Mouse (Mus musculus) adrenal gland, postnatal 14 days (tissue): ENCODE data around the gene Kbtbd13. TPM values are rescaled to one million over a fixed set of nuclear protein-coding genes. Genes with fewer than 3 reads are reported as not detected.

Experiments used
- DNase-seq: peaks from one replicate; pipeline ENCODE4 v3.0.0; 2021; ENCODE audit warnings: mixed read lengths
- total RNA-seq: library from RNA; stranded (reverse); gene quantifications from 2 replicates; pipeline ENCODE4 v1.2.3, GENCODE M21; 2021

Gene Kbtbd13
- total RNA-seq, 1 experiment from 2014 or later: 0.63 TPM

GRCm38 (mm10) chr9:65393606-65394005, 2.2 kb upstream of the Kbtbd13 start:
- DNase-seq: no peak

GRCm38 (mm10) chr9:65392638-65393364, 1.3 kb upstream of the Kbtbd13 start:
- DNase-seq: peak; percentile 85

GRCm38 (mm10) chr9:65390752-65391612, 470 bp downstream of the Kbtbd13 start:
- peak; percentile 42 for DNase-seq

GRCm38 (mm10) chr9:65386373-65387140, 4.9 kb downstream of the Kbtbd13 start:
- DNase-seq: no peak

GRCm38 (mm10) chr9:65384276-65384675, 7.2 kb downstream of the Kbtbd13 start:
- peak; percentile 62 for DNase-seq

- peak; percentile 42 for DNase-seq
Measured at GRCm38 (mm10) chr9:65382751-65383097, 8.7 kb downstream of the Kbtbd13 start.

GRCm38 (mm10) chr9:65382031-65382750, 9.3 kb downstream of the Kbtbd13 start:
- no peak for DNase-seq

GRCm38 (mm10) chr9:65381017-65381590, 10.3 kb downstream of the Kbtbd13 start:
- no peak for DNase-seq

GRCm38 (mm10) chr9:65375163-65375934, 16.1 kb downstream of the Kbtbd13 start:
- DNase-seq: peak; percentile 67

- DNase-seq: peak; percentile 57
Measured at GRCm38 (mm10) chr9:65374468-65375162, 16.8 kb downstream of the Kbtbd13 start.

- peak; percentile 73 for DNase-seq
Measured at GRCm38 (mm10) chr9:65372449-65372848, 19.0 kb downstream of the Kbtbd13 start.

GRCm38 (mm10) chr9:65371756-65372155, 19.7 kb downstream of the Kbtbd13 start:
- no peak for DNase-seq

GRCm38 (mm10) chr9:65365721-65366120, 25.7 kb downstream of the Kbtbd13 start:
- DNase-seq: no peak

GRCm38 (mm10) chr9:65363684-65364083, 27.8 kb downstream of the Kbtbd13 start:
- no peak for DNase-seq

- no peak for DNase-seq
Measured at GRCm38 (mm10) chr9:65360641-65361448, 30.6 kb downstream of the Kbtbd13 start, which contains the start of gene Ubap1l. Gene Ubap1l, plus strand, starts transcription at chr9:65361041.

GRCm38 (mm10) chr9:65358956-65359480, 32.4 kb downstream of the Kbtbd13 start:
- DNase-seq: no peak

GRCm38 (mm10) chr9:65356971-65357370, 34.5 kb downstream of the Kbtbd13 start:
- peak; percentile 74 for DNase-seq

GRCm38 (mm10) chr9:65356561-65356960, 34.9 kb downstream of the Kbtbd13 start:
- DNase-seq: no peak

GRCm38 (mm10) chr9:65353251-65353650, 38.2 kb downstream of the Kbtbd13 start:
- no peak for DNase-seq
